Mouse (Mus musculus) right cerebral cortex, adult 2 months (tissue): ENCODE measurements around the gene Scamp2.
A peak's percentile ranks its signal among the peaks of the same experiment; 100 is the strongest.

ENCODE experiments used
- DNase-seq, 2 experiments: peaks; one replicate each; pipeline ENCODE4 v3.0.0; 2021 to 2022; ENCODE audit warnings: low spot score in 2 of 2

Scamp2 gene

GRCm38 (mm10) chr9:57593454-57594173 lies 32.9 kb downstream of the Scamp2 start:
- no peak for DNase-seq

- DNase-seq, result no peak
Measured at GRCm38 (mm10) chr9:57594174-57594509, 33.4 kb downstream of the Scamp2 start.

GRCm38 (mm10) chr9:57597265-57597664 lies 36.5 kb downstream of the Scamp2 start:
- DNase-seq, result no peak

GRCm38 (mm10) chr9:57597929-57598382 lies 37.2 kb downstream of the Scamp2 start:
- no peak for DNase-seq

GRCm38 (mm10) chr9:57598851-57599563 lies 38.3 kb downstream of the Scamp2 start:
- no peak for DNase-seq

GRCm38 (mm10) chr9:57600620-57601352 lies 40.0 kb downstream of the Scamp2 start:
- DNase-seq, result no peak

- peak in 1 of 2 experiments; percentile 49 for DNase-seq
Measured at GRCm38 (mm10) chr9:57601353-57601706, 40.6 kb downstream of the Scamp2 start.

GRCm38 (mm10) chr9:57602098-57602497 lies 41.4 kb downstream of the Scamp2 start:
- no peak for DNase-seq

GRCm38 (mm10) chr9:57604875-57605274 lies 44.1 kb downstream of the Scamp2 start:
- no peak for DNase-seq

GRCm38 (mm10) chr9:57605503-57605902 lies 44.8 kb downstream of the Scamp2 start:
- no peak for DNase-seq

- DNase-seq, result no peak
Measured at GRCm38 (mm10) chr9:57606139-57606851, 45.6 kb downstream of the Scamp2 start, which contains the start of gene Cplx3. Gene Cplx3 (minus strand): TSS chr9:57606281.

GRCm38 (mm10) chr9:57609803-57610202 lies 49.1 kb downstream of the Scamp2 start:
- no peak for DNase-seq

- no peak for DNase-seq
Measured at GRCm38 (mm10) chr9:57610359-57610826, 49.6 kb downstream of the Scamp2 start.

GRCm38 (mm10) chr9:57612587-57612986 lies 51.8 kb downstream of the Scamp2 start:
- DNase-seq, result no peak

GRCm38 (mm10) chr9:57613975-57614374 lies 53.2 kb downstream of the Scamp2 start:
- DNase-seq, result no peak

GRCm38 (mm10) chr9:57614786-57615185 lies 54.0 kb downstream of the Scamp2 start:
- DNase-seq, result no peak

- DNase-seq, result no peak
Measured at GRCm38 (mm10) chr9:57617556-57618169, 56.9 kb downstream of the Scamp2 start.

GRCm38 (mm10) chr9:57618854-57619253 lies 58.1 kb downstream of the Scamp2 start:
- no peak for DNase-seq

- DNase-seq, result no peak
Measured at GRCm38 (mm10) chr9:57620674-57621073, 59.9 kb downstream of the Scamp2 start, which contains the start of gene Lman1l. Gene Lman1l (minus strand): TSS chr9:57620774.

GRCm38 (mm10) chr9:57624295-57624694 lies 63.6 kb downstream of the Scamp2 start:
- no peak for DNase-seq
